Mouse (Mus musculus) heart, embryonic 16.5 days (tissue): Measurements from ENCODE around the gene Rln1. TPM values are rescaled to one million over a fixed set of nuclear protein-coding genes. Genes with fewer than 3 reads are reported as not detected.

Source experiments
- ATAC-seq: fragments of 200-750 bp; cut with Nextera tagmentation; replicated peaks from 2 replicates; pipeline ENCODE4 v1.8.0; 2017; ENCODE audit warnings: moderate number of reproducible peaks; ENCODE audit not compliant: insufficient read depth, low FRiP score; ENCODE audit errors: extremely low read depth
- H3K27ac ChIP-seq: fragments of 300-500 bp; sonication (generic); 2 replicates; pipeline ENCODE4 v1.5.1; 2014; ENCODE audit warnings: mild to moderate bottlenecking, low read length, control low read depth, moderate library complexity
- H3K27me3 ChIP-seq: fragments of 300-500 bp; sonication (generic); 2 replicates; pipeline ENCODE4 v1.6.1; 2014; ENCODE audit warnings: low read length, mixed read lengths; ENCODE audit not compliant: control insufficient read depth, insufficient read depth
- H3K36me3 ChIP-seq: fragments of 300-500 bp; sonication (generic); 2 replicates; pipeline ENCODE4 v1.6.1; 2014; ENCODE audit not compliant: control insufficient read depth, insufficient read depth
- H3K4me1 ChIP-seq: fragments of 300-500 bp; sonication (generic); 2 replicates; pipeline ENCODE4 v1.6.1; 2014; ENCODE audit warnings: low read length, mixed read lengths; ENCODE audit not compliant: control insufficient read depth, insufficient read depth
- H3K4me2 ChIP-seq: fragments of 300-500 bp; sonication (generic); 2 replicates; pipeline ENCODE4 v1.6.1; 2014; ENCODE audit warnings: low read depth, mild to moderate bottlenecking, control low read depth, low read length
- H3K4me3 ChIP-seq: fragments of 300-500 bp; sonication (generic); 2 replicates; pipeline ENCODE4 v1.5.1; 2014; ENCODE audit warnings: mild to moderate bottlenecking, control low read depth, low read length
- H3K9ac ChIP-seq: fragments of 300-500 bp; sonication (generic); 2 replicates; pipeline ENCODE4 v1.6.1; 2014; ENCODE audit warnings: low read length, control low read depth
- H3K9me3 ChIP-seq: fragments of 300-500 bp; sonication (generic); replicated peaks from 2 replicates; pipeline ENCODE4 v1.6.1; 2016; ENCODE audit warnings: low read length; ENCODE audit not compliant: control insufficient read depth
- WGBS: fragments of 180-500 bp; shearing (Covaris S2); extraction: QIAGEN DNeasy Blood & Tissue Kit; methylation state at CpG from one replicate; pipeline ENCODE4 v1.1.7; 2014; 5-methylcytosine and 5-hydroxymethylcytosine counted together
- polyA plus RNA-seq: library from polyadenylated mRNA; unstranded; fragments of >200 nt; fragmentation: Nextera tagmentation; extraction: Ambion mirVana; gene quantifications from 2 replicates; pipeline ENCODE4 v1.2.1, GENCODE M21; 2015

The Rln1 gene
- polyA plus RNA-seq, 1 experiment from 2014 or later, result not detected

GRCm38 (mm10) chr19:29292546-29292945 is 41.9 kb downstream of the Rln1 start:
- Histone ChIP-seq H3K9ac (no peak overlapping the region), H3K4me1 (peaks cover 4% of the 10 kb centered on the region), H3K4me2 (no peak overlapping the region), H3K27ac (no peak overlapping the region), H3K9me3 (no peaks in the 10 kb centered on the region), H3K36me3 (peaks cover 16% of the 10 kb centered on the region), H3K27me3 (no peaks in the 10 kb centered on the region), H3K4me3 (no peak overlapping the region)
- WGBS, result 55% methylated on average over 4 of the region's 4 CpGs
- ATAC-seq, result no peak

- Histone ChIP-seq H3K9ac (no peak overlapping the region), H3K9me3 (no peaks in the 10 kb centered on the region), H3K4me2 (no peak overlapping the region), H3K27me3 (no peaks in the 10 kb centered on the region), H3K4me3 (no peak overlapping the region), H3K4me1 (peaks cover 4% of the 10 kb centered on the region), H3K36me3 (peaks cover 16% of the 10 kb centered on the region), H3K27ac (no peak overlapping the region)
- 83% methylated on average over 14 of the region's 14 CpGs for WGBS
- ATAC-seq, result no peak
Measured at GRCm38 (mm10) chr19:29291532-29291931, 42.9 kb downstream of the Rln1 start.

DNA sequence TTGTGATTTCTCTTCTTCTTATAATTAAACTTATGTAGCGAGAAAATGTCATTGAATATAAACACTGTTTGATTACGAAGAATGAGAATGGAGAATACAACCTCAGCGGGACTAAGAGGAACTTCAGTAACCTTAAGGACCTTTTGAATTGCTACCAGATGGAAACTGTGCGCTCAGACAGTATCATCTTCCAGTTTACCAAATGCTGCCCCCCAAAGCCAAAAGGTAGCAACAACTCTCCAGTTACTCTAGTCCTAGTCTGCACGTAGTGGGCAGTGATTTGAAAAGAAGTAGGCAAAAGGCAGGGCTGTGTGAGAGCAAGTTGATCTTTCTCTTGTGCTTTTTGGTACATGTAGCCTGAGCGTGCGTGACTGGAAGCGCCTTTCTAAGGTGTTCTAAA is 46.6 kb downstream of the Rln1 start:
- Histone ChIP-seq H3K9ac (no peak overlapping the region), H3K4me2 (no peak overlapping the region), H3K9me3 (no peaks in the 10 kb centered on the region), H3K4me3 (no peak overlapping the region), H3K4me1 (peaks cover 4% of the 10 kb centered on the region), H3K27ac (no peak overlapping the region), H3K27me3 (no peaks in the 10 kb centered on the region), H3K36me3 (peaks cover 22% of the 10 kb centered on the region)
- 80% methylated on average over 8 of the region's 8 CpGs for WGBS
- no peak for ATAC-seq

GRCm38 (mm10) chr19:29285451-29285869 is 49.0 kb downstream of the Rln1 start:
- Histone ChIP-seq H3K27me3 (no peaks in the 10 kb centered on the region), H3K36me3 (peaks cover 17% of the 10 kb centered on the region), H3K4me2 (no peak overlapping the region), H3K9ac (no peak overlapping the region), H3K4me1 (no peaks in the 10 kb centered on the region), H3K9me3 (no peaks in the 10 kb centered on the region), H3K4me3 (no peak overlapping the region), H3K27ac (no peak overlapping the region)
- no peak for ATAC-seq
- 44% methylated on average over 7 of the region's 7 CpGs for WGBS

Other genes with a start within 250 kb of the Rln1 start
- gene Rcl1, start 233.3 kb downstream of the Rln1 start, polyA plus RNA-seq, result 19.9 and 25.4 TPM in 2 replicates
- gene Jak2, start 82.8 kb downstream of the Rln1 start, polyA plus RNA-seq, result 5.5 and 6.4 TPM in 2 replicates
- 4.0 and 4.7 TPM in 2 replicates for gene Insl6, start 9.3 kb downstream of the Rln1 start, polyA plus RNA-seq
- gene Plgrkt, start 32.7 kb upstream of the Rln1 start, polyA plus RNA-seq, result 53.1 and 88.0 TPM in 2 replicates
- 1.6 and 4.1 TPM in 2 replicates for gene Cd274, start 32.8 kb upstream of the Rln1 start, polyA plus RNA-seq
- gene Pdcd1lg2, start 76.2 kb upstream of the Rln1 start, polyA plus RNA-seq, result 0.26 and 0.41 TPM in 2 replicates
- 6.7 and 6.9 TPM in 2 replicates for gene Ric1, start 187.6 kb upstream of the Rln1 start, polyA plus RNA-seq